In the genomic region with DNA sequence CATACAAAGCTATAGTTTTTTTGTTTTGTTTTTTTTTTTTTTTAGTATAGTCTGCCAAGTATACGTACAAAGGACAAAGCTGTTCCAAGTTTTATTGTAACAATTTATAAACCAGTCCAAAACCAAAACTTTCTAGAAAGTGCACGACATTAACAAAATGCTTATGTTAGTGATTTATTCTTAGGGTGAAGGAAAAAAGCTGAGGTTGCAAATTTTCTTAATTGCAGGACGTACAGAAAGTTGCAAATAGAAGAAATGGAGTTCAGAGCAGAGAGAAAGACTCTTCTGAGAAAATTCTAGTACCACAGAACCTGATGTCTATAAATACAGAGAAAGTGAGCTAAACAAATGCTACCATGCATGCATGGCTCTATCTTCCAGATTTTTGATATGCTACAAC, we compare ENCODE assay signal across 32 mouse cellular contexts.
"Had no signal": no experiment of that assay in that cellular context is flagged by ENCODE, and none has a peak within 500 bp of the region (broad histone marks: within the 10 kb centered on the region; RNA-seq: fewer than 3 reads in every experiment).

No protein-coding gene starts in this region.

- H3K9me3 ChIP-seq: heart, embryonic 10.5 days; heart, embryonic 12.5 days; heart, embryonic 13.5 days; heart, embryonic 15.5 days; hindbrain, embryonic 10.5 days; hindbrain, embryonic 12.5 days; hindbrain, embryonic 13.5 days; hindbrain, embryonic 15.5 days; intestine, embryonic 15.5 days; kidney, embryonic 15.5 days had no signal

- H3K4me2 ChIP-seq: heart, embryonic 11.5 days; heart, embryonic 12.5 days; heart, embryonic 13.5 days; heart, embryonic 15.5 days; hindbrain, embryonic 12.5 days; hindbrain, embryonic 13.5 days; hindbrain, embryonic 14.5 days; hindbrain, embryonic 15.5 days; intestine, embryonic 15.5 days; kidney, embryonic 15.5 days had no signal

- H3K27me3 ChIP-seq: heart, embryonic 12.5 days; heart, embryonic 13.5 days; heart, embryonic 15.5 days; hindbrain, embryonic 12.5 days; hindbrain, embryonic 13.5 days; hindbrain, embryonic 15.5 days; intestine, embryonic 15.5 days; kidney, embryonic 15.5 days had no signal

- H3K27ac ChIP-seq: heart, embryonic 10.5 days; heart, embryonic 13.5 days; heart, embryonic 15.5 days; hindbrain, embryonic 10.5 days; hindbrain, embryonic 12.5 days; hindbrain, embryonic 13.5 days; hindbrain, embryonic 14.5 days; hindbrain, embryonic 15.5 days; hindbrain, postnatal 0 days; intestine, embryonic 15.5 days; kidney, embryonic 15.5 days; kidney, postnatal 0 days; layer of hippocampus, adult 2 months; left cerebral cortex, adult 2 months had no signal

- DNase-seq: heart, postnatal 10 days; heart, postnatal 14 days; heart, postnatal 36 days; heart, postnatal 4 days; kidney, adult 11 months; kidney, adult 18-20 months; kidney, adult 2 months; kidney, adult 8-10 months; kidney, adult 9 months; kidney, postnatal 10 days; kidney, postnatal 14 days; kidney, postnatal 25 days; kidney, postnatal 36 days; kidney, postnatal 4 days; layer of hippocampus, adult 9-11 months; layer of hippocampus, postnatal 36 days had no signal

- H3K36me3 ChIP-seq: heart, embryonic 10.5 days; heart, embryonic 12.5 days; heart, embryonic 13.5 days; heart, embryonic 15.5 days; hindbrain, embryonic 10.5 days; hindbrain, embryonic 12.5 days; hindbrain, embryonic 13.5 days; hindbrain, embryonic 15.5 days; intestine, embryonic 15.5 days; kidney, embryonic 15.5 days had no signal

- H3K4me1 ChIP-seq: heart, embryonic 10.5 days; heart, embryonic 12.5 days; heart, embryonic 13.5 days; heart, embryonic 15.5 days; hindbrain, embryonic 10.5 days; hindbrain, embryonic 12.5 days; hindbrain, embryonic 13.5 days; hindbrain, embryonic 15.5 days; intestine, embryonic 15.5 days; kidney, embryonic 15.5 days had no signal

- H3K9ac ChIP-seq: heart, embryonic 12.5 days; heart, embryonic 13.5 days; heart, embryonic 15.5 days; hindbrain, embryonic 12.5 days; hindbrain, embryonic 13.5 days; hindbrain, embryonic 14.5 days; hindbrain, embryonic 15.5 days; intestine, embryonic 15.5 days; kidney, embryonic 15.5 days had no signal

- H3K4me3 ChIP-seq: heart, embryonic 10.5 days; heart, embryonic 12.5 days; heart, embryonic 13.5 days; heart, embryonic 15.5 days; hindbrain, embryonic 10.5 days; hindbrain, embryonic 12.5 days; hindbrain, embryonic 13.5 days; hindbrain, embryonic 15.5 days; intestine, embryonic 15.5 days; kidney, embryonic 15.5 days; layer of hippocampus, adult 2 months; left cerebral cortex, adult 2 months had no signal
